Mouse (Mus musculus) heart, adult 2 months (tissue): ENCODE results near the gene Slamf1.

ENCODE experiments used
- CTCF ChIP-seq: fragments of 200-600 bp; IDR thresholded peaks from 2 replicates; pipeline ENCODE4 v1.8.1; 2022; ENCODE audit warnings: antibody characterized with exemption, mild to moderate bottlenecking, moderate library complexity
- EP300 ChIP-seq: fragments of 200-500 bp; IDR thresholded peaks from 2 replicates; pipeline ENCODE4 v1.6.1; 2011; ENCODE audit warnings: low read depth, low read length, control low read depth; ENCODE audit not compliant: insufficient read depth
- POLR2A ChIP-seq: fragments of 200-500 bp; IDR thresholded peaks from 2 replicates; pipeline ENCODE4 v1.6.1; 2011; ENCODE audit warnings: mild to moderate bottlenecking, low read depth, low read length, control low read depth; ENCODE audit not compliant: insufficient read depth

GRCm38 (mm10) chr1:171821331-171821730, 54.4 kb downstream of the Slamf1 start:
- TF ChIP-seq CTCF (no peak), POLR2A (no peak), EP300 (no peak)
